8 mouse cellular contexts compared by ENCODE assay signal in the genomic region with DNA sequence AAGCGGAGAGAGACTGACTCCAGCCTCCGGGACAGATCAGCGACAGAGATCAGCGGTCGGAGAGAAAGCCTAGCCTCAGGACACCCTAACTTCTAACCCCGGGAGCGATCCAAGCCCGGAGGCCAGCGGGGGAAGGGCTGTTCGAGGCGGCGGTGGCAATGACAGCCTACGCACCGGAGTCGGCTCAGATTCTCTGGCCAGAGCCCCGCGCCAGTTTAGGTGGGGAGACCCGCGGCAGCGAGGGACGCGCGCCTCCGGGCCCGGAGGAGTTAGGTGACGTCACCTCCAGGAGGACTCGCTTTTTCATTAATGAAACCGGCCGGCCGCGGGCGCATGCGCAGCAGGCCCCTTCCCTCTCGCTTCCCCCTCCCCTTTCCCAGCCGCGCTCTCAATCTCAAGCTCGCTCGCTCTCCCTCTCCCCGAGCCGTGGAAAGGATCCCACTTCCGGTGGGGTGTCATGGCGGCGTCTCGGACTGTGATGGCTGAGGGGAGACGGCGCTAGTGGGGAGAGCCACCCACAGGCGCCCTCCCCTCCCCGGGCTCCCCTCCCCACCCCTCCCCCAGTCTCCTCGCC. TPM values are rescaled to one million over a fixed set of nuclear protein-coding genes. Genes with fewer than 3 reads are reported as not detected.
DNase-seq lines count a peak whose midpoint lies in the region; ATAC-seq and TF ChIP-seq lines count a peak whose summit lies in the region.

A gene (plus strand): TSS at position 460 of the 574 bp plus-strand sequence.

- peak; percentile 94 for DNase-seq in 416B (ENCODE audit: low read depth)
- peak; percentile 93 to 96 for DNase-seq in heart, adult 9 months (ENCODE audit: low spot score in 2 of 2)
- peak; percentile 88 to 90 for DNase-seq in monocyte, adult 2 months (ENCODE audit: low read depth in 1 of 2, low spot score in 2 of 2)
- peak; percentile 82 to 88 for DNase-seq in spleen, postnatal 36 days (ENCODE audit: low spot score in 2 of 2)

- H3K36me3 ChIP-seq in embryonic facial prominence, embryonic 15.5 days: peaks cover 3% of the 10 kb centered on the region; the same call in 1 of the 2 replicates
- H3K36me3 ChIP-seq in kidney, embryonic 14.5 days (ENCODE audit: control insufficient read depth, insufficient read depth, low read length): no peaks in the 10 kb centered on the region; the same call in 1 of the 2 replicates
- peaks cover 8% of the 10 kb centered on the region; the same call in 1 of the 2 replicates for H3K36me3 ChIP-seq in limb, embryonic 15.5 days

- H3K4me1 ChIP-seq in bone marrow, adult 2 months (ENCODE audit: control insufficient read depth, insufficient read depth, low read length): no peaks in the 10 kb centered on the region
- H3K4me1 ChIP-seq in embryonic facial prominence, embryonic 15.5 days: peaks cover 17% of the 10 kb centered on the region
- peaks cover 12% of the 10 kb centered on the region; the same call in 1 of the 2 replicates for H3K4me1 ChIP-seq in kidney, embryonic 14.5 days (ENCODE audit: control insufficient read depth, insufficient read depth, low read length)
- H3K4me1 ChIP-seq in limb, embryonic 15.5 days: peaks cover 16% of the 10 kb centered on the region

- peak; percentile 94 for ATAC-seq in embryonic facial prominence, embryonic 15.5 days (ENCODE audit: insufficient number of reproducible peaks, low FRiP score, low TSS enrichment, low read depth)
- peak; percentile 95 for ATAC-seq in kidney, embryonic 14.5 days (ENCODE audit: low FRiP score, low TSS enrichment)
- ATAC-seq in limb, embryonic 15.5 days (ENCODE audit: insufficient number of reproducible peaks, low FRiP score, low TSS enrichment, low read depth): peak; percentile 91

- H3K27me3 ChIP-seq in embryonic facial prominence, embryonic 15.5 days: no peaks in the 10 kb centered on the region
- H3K27me3 ChIP-seq in kidney, embryonic 14.5 days (ENCODE audit: control insufficient read depth, insufficient read depth, low read length): no peaks in the 10 kb centered on the region
- H3K27me3 ChIP-seq in limb, embryonic 15.5 days: no peaks in the 10 kb centered on the region

- H3K4me3 ChIP-seq in bone marrow, adult 2 months (replicated peaks; ENCODE audit: control insufficient read depth, low read depth, low read length): peak within 1 kb of the TSS; percentile 95
- H3K4me3 ChIP-seq in embryonic facial prominence, embryonic 15.5 days (replicated peaks): peak within 1 kb of the TSS; percentile 85
- H3K4me3 ChIP-seq in kidney, embryonic 14.5 days (ENCODE audit: low read length): peak within 1 kb of the TSS; percentile 94
- H3K4me3 ChIP-seq in limb, embryonic 15.5 days: peak within 1 kb of the TSS; percentile 91

- TF ChIP-seq POLR2A in bone marrow, adult 2 months (IDR thresholded peaks at IDR 0.05; ENCODE audit: borderline replicate concordance, control insufficient read depth, low read depth, low read length): peak; percentile 34; the same call in 1 of the 2 replicates

- TF ChIP-seq CTCF in bone marrow, adult 2 months (IDR thresholded peaks at IDR 0.05; ENCODE audit: control insufficient read depth, insufficient read depth, low read length): no peak

- peak within 1 kb of the TSS; percentile 79 for H3K9ac ChIP-seq in embryonic facial prominence, embryonic 15.5 days
- peak within 1 kb of the TSS; percentile 96 for H3K9ac ChIP-seq in kidney, embryonic 14.5 days (ENCODE audit: low read depth, low read length)
- H3K9ac ChIP-seq in limb, embryonic 15.5 days: peak within 1 kb of the TSS; percentile 91

- peak within 1 kb of the TSS; percentile 62 for H3K4me2 ChIP-seq in embryonic facial prominence, embryonic 15.5 days (replicated peaks)
- H3K4me2 ChIP-seq in kidney, embryonic 14.5 days (replicated peaks; ENCODE audit: low read depth, low read length): peak within 1 kb of the TSS; percentile 76
- H3K4me2 ChIP-seq in limb, embryonic 15.5 days: peak within 1 kb of the TSS; percentile 62

- H3K27ac ChIP-seq in bone marrow, adult 2 months (ENCODE audit: control insufficient read depth, insufficient read depth, low read depth, low read length, poor library complexity): peak within 1 kb of the TSS; percentile 58; the same call in 1 of the 2 replicates
- peak within 1 kb of the TSS; percentile 92 for H3K27ac ChIP-seq in embryonic facial prominence, embryonic 15.5 days (replicated peaks)
- peak within 1 kb of the TSS; percentile 91 for H3K27ac ChIP-seq in kidney, embryonic 14.5 days (ENCODE audit: low read depth, low read length)
- H3K27ac ChIP-seq in limb, embryonic 15.5 days: peak within 1 kb of the TSS; percentile 94

- no peaks in the 10 kb centered on the region for H3K9me3 ChIP-seq in embryonic facial prominence, embryonic 15.5 days (replicated peaks)
- peaks cover 4% of the 10 kb centered on the region; the same call in 1 of the 2 replicates for H3K9me3 ChIP-seq in kidney, embryonic 14.5 days (ENCODE audit: control insufficient read depth, low read length)
- no peaks in the 10 kb centered on the region for H3K9me3 ChIP-seq in limb, embryonic 15.5 days

- under 1% methylated on average over 47 of the region's 49 CpGs for WGBS in bone marrow, adult 2 months
- WGBS in embryonic facial prominence, embryonic 15.5 days: under 1% methylated on average over 49 of the region's 49 CpGs
- WGBS in kidney, embryonic 14.5 days: under 1% methylated on average over 47 of the region's 49 CpGs
- WGBS in limb, embryonic 15.5 days: 0% methylated on average over 38 of the region's 49 CpGs

RNA-seq across cellular contexts. Expression of the gene that starts here (rescaled TPM):
- 2.3 and 3.0 TPM in 2 replicates for polyA plus RNA-seq in bone marrow, adult 2 months (2011; ENCODE audit: insufficient read depth, insufficient read length, low replicate concordance, missing spikeins)
- polyA plus RNA-seq in embryonic facial prominence, embryonic 15.5 days (2015; fragmentation: Nextera tagmentation; extraction: Ambion mirVana): 6.1 and 6.4 TPM in 2 replicates
- 14.5 and 14.8 TPM in 2 replicates for polyA plus RNA-seq in kidney, embryonic 14.5 days (2014; fragmentation: Nextera tagmentation; extraction: Ambion mirVana)
- 4.2 and 5.2 TPM in 2 replicates for polyA plus RNA-seq in limb, embryonic 15.5 days (2015; fragmentation: Nextera tagmentation; extraction: Ambion mirVana)

Comparison
In these comparisons a context has a peak if more than half of its experiments do, and no peak if none do; other contexts are left out.
1. Peak in every context shown above with its lines: DNase-seq, ATAC-seq, H3K4me3 ChIP-seq and H3K27ac ChIP-seq.